28 mouse cellular contexts compared by ENCODE assay signal in genomic region chr3:121279679-121280078, GRCm38 (mm10). TPM values are rescaled to one million over a fixed set of nuclear protein-coding genes. Genes with fewer than 3 reads are reported as not detected.
DNase-seq lines count a peak whose midpoint lies in the region; ATAC-seq lines count a peak whose summit lies in the region.
"Had no signal": no experiment of that assay in that cellular context is flagged by ENCODE, and none has a peak within 500 bp of the region (broad histone marks: within the 10 kb centered on the region; RNA-seq: fewer than 3 reads in every experiment).

No protein-coding gene starts in this region.

- H3K27ac ChIP-seq in liver, embryonic 12.5 days, result no peak overlapping the region
- H3K27ac ChIP-seq in forebrain, embryonic 16.5 days (ENCODE audit: low read length), result no peak overlapping the region
- H3K27ac ChIP-seq: embryonic facial prominence, embryonic 13.5 days; hindbrain, embryonic 10.5 days; limb, embryonic 12.5 days; midbrain, embryonic 10.5 days; neural tube, embryonic 13.5 days had no signal

- H3K4me1 ChIP-seq in megakaryocyte, embryonic 14.5 days, result peaks cover 3% of the 10 kb centered on the region; the same call in 1 of the 2 replicates
- peaks cover 30% of the 10 kb centered on the region for H3K4me1 ChIP-seq in liver, embryonic 12.5 days
- no peaks in the 10 kb centered on the region for H3K4me1 ChIP-seq in forebrain, embryonic 16.5 days (replicated peaks; ENCODE audit: control insufficient read depth, insufficient read depth, low read length)
- H3K4me1 ChIP-seq: embryonic facial prominence, embryonic 13.5 days; hindbrain, embryonic 10.5 days; limb, embryonic 12.5 days; midbrain, embryonic 10.5 days; neural tube, embryonic 13.5 days had no signal

- no peak overlapping the region for H3K9ac ChIP-seq in liver, embryonic 12.5 days
- no peak overlapping the region for H3K9ac ChIP-seq in forebrain, embryonic 16.5 days (replicated peaks; ENCODE audit: low read depth, low read length)
- H3K9ac ChIP-seq: embryonic facial prominence, embryonic 13.5 days; limb, embryonic 12.5 days; lung, embryonic 14.5 days; neural tube, embryonic 13.5 days had no signal

- H3K36me3 ChIP-seq in megakaryocyte, embryonic 14.5 days (replicated peaks; ENCODE audit: low read length), result no peaks in the 10 kb centered on the region
- no peaks in the 10 kb centered on the region for H3K36me3 ChIP-seq in liver, embryonic 12.5 days
- H3K36me3 ChIP-seq in forebrain, embryonic 16.5 days (ENCODE audit: control insufficient read depth, insufficient read depth), result no peaks in the 10 kb centered on the region
- H3K36me3 ChIP-seq: embryonic facial prominence, embryonic 13.5 days; hindbrain, embryonic 10.5 days; limb, embryonic 12.5 days; midbrain, embryonic 10.5 days; neural tube, embryonic 13.5 days had no signal

- H3K9me3 ChIP-seq in megakaryocyte, embryonic 14.5 days, result peaks cover 7% of the 10 kb centered on the region
- no peaks in the 10 kb centered on the region for H3K9me3 ChIP-seq in liver, embryonic 12.5 days (replicated peaks)
- H3K9me3 ChIP-seq in forebrain, embryonic 16.5 days (ENCODE audit: control insufficient read depth, low read length), result no peaks in the 10 kb centered on the region
- H3K9me3 ChIP-seq: embryonic facial prominence, embryonic 13.5 days; hindbrain, embryonic 10.5 days; limb, embryonic 12.5 days; midbrain, embryonic 10.5 days; neural tube, embryonic 13.5 days had no signal

- ATAC-seq in megakaryocyte, adult 5-6 weeks (ENCODE audit: poor library complexity, severe bottlenecking), result no peak
- ATAC-seq in liver, embryonic 12.5 days, result peak; percentile 88
- ATAC-seq in forebrain, embryonic 16.5 days, result no peak
- ATAC-seq: forebrain, embryonic 14.5 days; midbrain, embryonic 16.5 days had no signal

- no peak overlapping the region for H3K4me2 ChIP-seq in liver, embryonic 12.5 days
- H3K4me2 ChIP-seq in forebrain, embryonic 16.5 days (ENCODE audit: low read length), result no peak overlapping the region
- H3K4me2 ChIP-seq: embryonic facial prominence, embryonic 13.5 days; heart, embryonic 11.5 days; limb, embryonic 12.5 days; lung, embryonic 14.5 days; neural tube, embryonic 13.5 days had no signal

- peak; percentile 22 for DNase-seq in ZHBTc4 (ENCODE audit: low read depth, low spot score)
- DNase-seq in embryo, embryonic 11 days, result no peak
- DNase-seq in adrenal gland, postnatal 10 days, result no peak
- DNase-seq: B cell, adult 2 months; cerebellum, adult 11-12 months; cerebellum, postnatal 14 days; gastrocnemius, postnatal 10 days; kidney, adult 18-20 months; kidney, postnatal 10 days; lung, embryonic 14.5 days; lung, postnatal 4 days; right cerebral cortex, postnatal 4 days; thymus, adult 18-20 months; thymus, postnatal 36 days had no signal

- H3K4me3 ChIP-seq in megakaryocyte, embryonic 14.5 days (replicated peaks), result peak overlapping the region; percentile 29
- no peak overlapping the region for H3K4me3 ChIP-seq in liver, embryonic 12.5 days
- no peak overlapping the region for H3K4me3 ChIP-seq in forebrain, embryonic 16.5 days (replicated peaks; ENCODE audit: low read length)
- H3K4me3 ChIP-seq: embryonic facial prominence, embryonic 13.5 days; hindbrain, embryonic 10.5 days; limb, embryonic 12.5 days; midbrain, embryonic 10.5 days; myocyte; neural tube, embryonic 13.5 days had no signal

- 84% methylated on average over 14 of the region's 14 CpGs for WGBS in liver, embryonic 12.5 days (ENCODE audit: insufficient replicate concordance)
- 88% methylated on average over 14 of the region's 14 CpGs for WGBS in forebrain, embryonic 16.5 days

- H3K27me3 ChIP-seq in megakaryocyte, embryonic 14.5 days (replicated peaks), result peaks cover 17% of the 10 kb centered on the region
- H3K27me3 ChIP-seq in liver, embryonic 12.5 days (replicated peaks), result no peaks in the 10 kb centered on the region
- H3K27me3 ChIP-seq in forebrain, embryonic 16.5 days (replicated peaks; ENCODE audit: control insufficient read depth, insufficient read depth, low read length), result no peaks in the 10 kb centered on the region
- H3K27me3 ChIP-seq: CH12.LX; embryonic facial prominence, embryonic 13.5 days; limb, embryonic 12.5 days; neural tube, embryonic 13.5 days had no signal

RNA-seq across cellular contexts. Expression of gene Tmem56, which starts 3.2 kb away (rescaled TPM):
- polyA plus RNA-seq in megakaryocyte, embryonic 14.5 days (2012; ENCODE audit: insufficient read depth, low replicate concordance), result not detected in 2 replicates
- 2.0 and 3.0 TPM in 2 replicates for total RNA-seq in megakaryocyte, adult 5-6 weeks (2015)
- total RNA-seq in megakaryocyte, adult 5-6 weeks (2017), result 0.70 and 1.7 TPM in 2 replicates
- 29.8 and 32.2 TPM in 2 replicates for polyA plus RNA-seq in liver, embryonic 12.5 days (2016; fragmentation: Nextera tagmentation; extraction: Ambion mirVana)
- polyA plus RNA-seq in forebrain, embryonic 16.5 days (2015; fragmentation: Nextera tagmentation; extraction: Ambion mirVana), result 3.5 and 3.8 TPM in 2 replicates
- total RNA-seq in adrenal gland, postnatal 10 days (2021), result 10 to 100 TPM; 22.7 to 37.6 TPM
- total RNA-seq: CH12.LX had no signal

RNA-seq across cellular contexts. Expression of gene Alg14, which starts 11.9 kb away (rescaled TPM):
- polyA plus RNA-seq in megakaryocyte, embryonic 14.5 days (2012; ENCODE audit: insufficient read depth, low replicate concordance), result 8.9 TPM in 1 of 2 replicates, not detected in the other
- 21.9 and 26.9 TPM in 2 replicates for total RNA-seq in megakaryocyte, adult 5-6 weeks (2015)
- 7.8 and 18.7 TPM in 2 replicates for total RNA-seq in megakaryocyte, adult 5-6 weeks (2017)
- 18.1 and 20.0 TPM in 2 replicates for polyA plus RNA-seq in liver, embryonic 12.5 days (2016; fragmentation: Nextera tagmentation; extraction: Ambion mirVana)
- 29.8 and 35.7 TPM in 2 replicates for polyA plus RNA-seq in forebrain, embryonic 16.5 days (2015; fragmentation: Nextera tagmentation; extraction: Ambion mirVana)
- total RNA-seq in adrenal gland, postnatal 10 days (2021), result 10 to 100 TPM; 27.4 to 31.3 TPM
